Mouse (Mus musculus) hindbrain, embryonic 16.5 days (tissue): Measurements from ENCODE around the gene Lrrfip2. TPM values are rescaled to one million over a fixed set of nuclear protein-coding genes. Genes with fewer than 3 reads are reported as not detected.

Source experiments
- ATAC-seq: fragments of 200-750 bp; cut with Nextera tagmentation; 2 replicates; pipeline ENCODE4 v1.8.0; 2017; ENCODE audit warnings: moderate TSS enrichment, moderate library complexity
- H3K27ac ChIP-seq: fragments of 300-500 bp; sonication (generic); 2 replicates; pipeline ENCODE4 v1.5.1; 2014; ENCODE audit warnings: low read depth, mild to moderate bottlenecking, control low read depth, low read length, moderate library complexity
- H3K27me3 ChIP-seq: fragments of 300-500 bp; sonication (generic); replicated peaks from 2 replicates; pipeline ENCODE4 v1.6.1; 2014; ENCODE audit warnings: low read length; ENCODE audit not compliant: control insufficient read depth, insufficient read depth
- H3K36me3 ChIP-seq: fragments of 300-500 bp; sonication (generic); 2 replicates; pipeline ENCODE4 v1.6.1; 2014; ENCODE audit warnings: mild to moderate bottlenecking, low read length, moderate library complexity, mixed read lengths; ENCODE audit not compliant: control insufficient read depth, insufficient read depth
- H3K4me1 ChIP-seq: fragments of 300-500 bp; sonication (generic); 2 replicates; pipeline ENCODE4 v1.6.1; 2014; ENCODE audit warnings: low read depth, low read length; ENCODE audit not compliant: control insufficient read depth, insufficient read depth
- H3K4me2 ChIP-seq: fragments of 300-500 bp; sonication (generic); 2 replicates; pipeline ENCODE4 v1.6.1; 2014; ENCODE audit warnings: mild to moderate bottlenecking, low read length, control low read depth, moderate library complexity
- H3K4me3 ChIP-seq: fragments of 300-500 bp; sonication (generic); 2 replicates; pipeline ENCODE4 v1.5.1; 2014; ENCODE audit warnings: mild to moderate bottlenecking, low read length, control low read depth, moderate library complexity
- H3K9ac ChIP-seq: fragments of 300-500 bp; sonication (generic); 2 replicates; pipeline ENCODE4 v1.6.1; 2014; ENCODE audit warnings: low read depth, mild to moderate bottlenecking, control low read depth, low read length, moderate library complexity
- H3K9me3 ChIP-seq: fragments of 300-500 bp; sonication (generic); 2 replicates; pipeline ENCODE4 v1.6.1; 2014; ENCODE audit warnings: mild to moderate bottlenecking, low read length, moderate library complexity; ENCODE audit not compliant: control insufficient read depth
- WGBS: fragments of 180-500 bp; shearing (Covaris S2); extraction: QIAGEN DNeasy Blood & Tissue Kit; methylation state at CpG from one replicate; pipeline ENCODE4 v1.1.7; 2014; 5-methylcytosine and 5-hydroxymethylcytosine counted together
- polyA plus RNA-seq: library from polyadenylated mRNA; unstranded; fragments of >200 nt; fragmentation: Nextera tagmentation; extraction: Ambion mirVana; gene quantifications from 2 replicates; pipeline ENCODE4 v1.2.1, GENCODE M21; 2015

Gene Lrrfip2
- polyA plus RNA-seq, 1 experiment from 2014 or later = 47.1 TPM

DNA sequence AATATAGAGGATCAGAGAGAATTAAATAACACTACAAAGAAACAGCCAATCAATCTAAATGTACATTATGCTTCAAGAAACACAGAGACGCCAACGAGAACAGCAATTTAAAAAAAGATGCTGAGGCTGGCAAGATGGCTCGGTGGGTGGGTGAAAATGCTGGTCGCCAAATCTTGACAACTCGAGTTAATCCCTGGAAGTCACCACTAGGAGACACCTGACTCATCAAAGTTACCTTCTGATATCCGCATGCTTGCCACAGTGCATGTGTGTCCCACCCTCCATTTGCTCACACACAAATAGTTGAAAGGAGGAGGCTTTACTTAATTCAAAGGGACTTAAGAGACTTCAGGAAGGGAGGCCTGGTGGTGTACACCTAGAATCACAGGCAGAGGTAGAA is 128.2 kb downstream of the Lrrfip2 start:
- H3K9me3 ChIP-seq = no peaks in the 10 kb centered on the region
- no peak overlapping the region for H3K4me2 ChIP-seq
- H3K4me1 ChIP-seq = no peaks in the 10 kb centered on the region
- no peak overlapping the region for H3K4me3 ChIP-seq
- H3K27ac ChIP-seq = no peak overlapping the region
- no peak overlapping the region for H3K9ac ChIP-seq
- no peak for ATAC-seq
- peaks cover 21% of the 10 kb centered on the region for H3K36me3 ChIP-seq
- H3K27me3 ChIP-seq = no peaks in the 10 kb centered on the region
- WGBS = 70% methylated on average over 6 of the region's 6 CpGs

DNA sequence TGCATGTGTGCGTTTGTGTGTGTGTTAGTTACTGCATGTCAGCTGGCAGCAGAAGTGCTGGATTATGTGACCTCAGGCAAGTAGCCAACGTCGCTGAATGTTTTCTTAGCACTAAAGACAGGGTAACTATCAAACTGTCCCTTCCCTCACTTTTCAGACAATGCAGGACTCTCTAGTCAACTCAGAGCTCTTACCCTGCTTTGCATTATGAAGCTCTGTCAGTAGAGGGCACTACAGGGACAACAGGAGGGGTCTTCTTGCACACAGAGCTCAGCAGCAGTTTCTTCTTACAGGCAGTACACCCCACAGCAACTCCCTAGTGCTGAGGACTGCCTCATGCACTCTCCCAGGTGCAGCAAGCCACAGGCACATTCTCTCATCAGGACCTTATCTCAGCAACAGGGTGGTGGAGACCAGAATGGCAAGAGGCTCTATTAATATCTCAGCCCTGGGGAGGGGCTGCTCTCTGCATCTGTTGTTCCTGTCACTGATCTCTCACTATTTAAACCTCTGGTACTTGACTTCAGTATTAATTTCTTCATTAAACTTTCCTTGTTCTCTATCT is 130.4 kb downstream of the Lrrfip2 start:
- ATAC-seq = no peak
- Histone ChIP-seq H3K4me2 (no peak overlapping the region), H3K4me1 (no peaks in the 10 kb centered on the region), H3K27me3 (no peaks in the 10 kb centered on the region), H3K36me3 (peaks cover 16% of the 10 kb centered on the region), H3K9me3 (no peaks in the 10 kb centered on the region), H3K4me3 (no peak overlapping the region), H3K9ac (no peak overlapping the region), H3K27ac (no peak overlapping the region)
- WGBS = 84% methylated on average over 3 of the region's 3 CpGs

DNA sequence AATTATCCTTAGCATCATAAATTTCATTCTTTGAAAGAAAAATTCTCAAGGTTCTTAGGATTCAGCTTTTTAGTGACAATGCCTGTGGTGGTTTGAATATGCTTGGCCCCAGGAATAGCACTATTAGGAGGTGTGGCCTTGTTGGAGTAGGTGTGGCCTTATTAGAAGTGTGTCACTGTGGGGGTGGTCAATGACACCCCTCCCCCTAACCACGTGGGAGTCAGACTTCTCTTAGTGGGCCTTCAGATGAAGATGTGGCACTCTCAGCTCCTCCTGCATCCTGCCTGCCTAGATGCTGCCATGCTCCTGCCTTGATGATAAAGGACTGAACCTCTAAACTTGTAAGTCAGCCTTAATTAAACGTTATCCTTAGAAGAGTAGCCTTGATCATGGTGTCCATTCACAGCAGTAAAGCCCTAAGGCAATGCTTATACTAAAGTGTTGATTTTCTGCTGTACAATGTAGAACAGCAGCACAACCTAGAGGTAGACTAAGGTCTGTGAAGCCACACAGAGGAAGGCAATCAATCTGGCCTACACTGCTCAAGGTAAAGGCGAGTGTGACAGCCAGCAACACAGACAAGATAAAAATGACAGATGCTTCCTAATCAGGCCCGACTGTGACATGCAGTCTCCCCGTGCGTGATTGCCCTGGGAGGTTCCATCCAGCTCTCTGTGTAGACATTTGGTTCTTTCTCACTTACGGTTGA is 134.9 kb downstream of the Lrrfip2 start:
- Histone ChIP-seq H3K36me3 (peaks cover 28% of the 10 kb centered on the region), H3K9ac (no peak overlapping the region), H3K4me3 (no peak overlapping the region), H3K4me2 (no peak overlapping the region), H3K27me3 (no peaks in the 10 kb centered on the region), H3K4me1 (no peaks in the 10 kb centered on the region), H3K27ac (no peak overlapping the region), H3K9me3 (no peaks in the 10 kb centered on the region)
- ATAC-seq = no peak
- WGBS = 71% methylated on average over 7 of the region's 7 CpGs

DNA sequence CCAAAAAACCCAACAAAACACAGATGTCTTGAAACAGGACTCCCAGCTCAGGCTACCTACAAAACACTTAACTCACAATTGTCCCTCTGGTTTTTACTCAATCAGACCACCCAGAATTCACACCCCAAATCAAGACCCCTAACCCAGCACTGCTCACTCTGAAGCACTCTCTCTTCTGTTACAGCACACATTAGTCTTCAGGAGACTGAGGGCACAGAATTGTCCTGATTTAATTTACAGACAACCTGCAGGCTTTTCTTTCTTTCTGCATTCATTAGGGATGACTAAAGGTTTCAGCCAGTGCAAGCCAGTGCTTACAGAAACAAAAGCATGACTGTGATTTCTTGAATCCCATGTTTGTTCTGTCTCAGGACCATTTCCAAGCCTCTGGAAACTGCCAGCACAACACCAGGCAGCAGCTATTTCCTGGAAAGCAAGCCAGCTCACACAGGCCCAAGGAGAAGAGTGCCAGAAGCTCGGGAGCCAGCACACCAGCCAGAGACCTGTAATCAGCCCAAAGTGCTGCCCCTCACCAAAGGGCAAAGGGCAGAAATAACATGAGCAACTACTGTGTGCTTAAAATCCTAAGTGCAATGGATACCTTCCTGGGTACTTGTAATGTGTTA is 143.1 kb downstream of the Lrrfip2 start:
- peaks cover 21% of the 10 kb centered on the region for H3K36me3 ChIP-seq
- H3K9me3 ChIP-seq = no peaks in the 10 kb centered on the region
- no peak overlapping the region for H3K9ac ChIP-seq
- no peak overlapping the region for H3K4me2 ChIP-seq
- H3K27ac ChIP-seq = no peak overlapping the region
- H3K27me3 ChIP-seq = no peaks in the 10 kb centered on the region
- WGBS = 45% methylated on average over 1 of the region's 1 CpGs
- peak; percentile 90 for ATAC-seq
- no peaks in the 10 kb centered on the region for H3K4me1 ChIP-seq
- H3K4me3 ChIP-seq = no peak overlapping the region

DNA sequence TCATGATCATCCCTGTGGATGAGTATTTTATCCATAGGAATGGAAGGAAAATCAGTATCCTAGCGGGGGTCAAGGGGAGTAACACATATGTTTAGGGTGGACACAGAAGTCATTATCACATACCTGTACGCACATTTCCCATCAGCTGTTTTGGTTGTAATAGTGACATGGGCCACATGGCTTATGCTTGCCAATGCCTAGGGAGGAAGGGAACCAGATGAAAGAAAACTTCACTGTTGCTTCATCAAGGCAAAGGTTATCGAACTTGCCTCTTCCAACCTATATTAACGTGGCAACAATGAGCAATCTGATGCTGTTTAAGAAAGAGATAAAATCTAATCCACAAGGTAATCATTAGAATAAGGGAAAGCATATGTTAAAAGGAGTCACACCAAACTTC is 144.0 kb downstream of the Lrrfip2 start:
- no peak overlapping the region for H3K9ac ChIP-seq
- H3K27ac ChIP-seq = no peak overlapping the region
- WGBS = over 99% methylated on average over 4 of the region's 4 CpGs
- H3K9me3 ChIP-seq = no peaks in the 10 kb centered on the region
- H3K4me2 ChIP-seq = no peak overlapping the region
- no peak for ATAC-seq
- H3K4me1 ChIP-seq = no peaks in the 10 kb centered on the region
- H3K27me3 ChIP-seq = no peaks in the 10 kb centered on the region
- no peak overlapping the region for H3K4me3 ChIP-seq
- peaks cover 16% of the 10 kb centered on the region for H3K36me3 ChIP-seq

DNA sequence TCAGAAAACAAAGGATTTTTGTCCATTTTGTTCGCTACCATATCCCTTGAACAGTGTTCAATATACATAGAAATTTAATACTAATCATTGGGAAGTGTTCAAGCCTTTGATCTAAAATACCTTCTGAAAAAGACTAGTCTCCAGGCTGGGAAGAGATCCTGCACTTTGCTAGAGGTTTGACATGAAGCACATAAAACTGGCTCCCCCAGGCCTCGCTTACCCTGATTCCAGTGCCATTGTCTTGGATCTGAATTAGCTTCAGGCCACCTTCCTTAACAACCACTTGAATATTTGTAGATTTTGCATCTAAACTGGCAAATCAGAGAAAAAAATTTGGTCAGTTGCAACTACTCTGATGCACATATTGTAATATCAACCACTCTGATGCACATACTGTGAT is 150.6 kb downstream of the Lrrfip2 start:
- WGBS = 100% methylated on average over 2 of the region's 2 CpGs
- H3K4me2 ChIP-seq = no peak overlapping the region
- H3K4me3 ChIP-seq = no peak overlapping the region
- ATAC-seq = no peak
- H3K9ac ChIP-seq = no peak overlapping the region
- peaks cover 2% of the 10 kb centered on the region; the same call in 1 of the 2 replicates for H3K36me3 ChIP-seq
- peaks cover 11% of the 10 kb centered on the region for H3K4me1 ChIP-seq
- H3K27ac ChIP-seq = no peak overlapping the region
- H3K9me3 ChIP-seq = no peaks in the 10 kb centered on the region
- H3K27me3 ChIP-seq = no peaks in the 10 kb centered on the region

DNA sequence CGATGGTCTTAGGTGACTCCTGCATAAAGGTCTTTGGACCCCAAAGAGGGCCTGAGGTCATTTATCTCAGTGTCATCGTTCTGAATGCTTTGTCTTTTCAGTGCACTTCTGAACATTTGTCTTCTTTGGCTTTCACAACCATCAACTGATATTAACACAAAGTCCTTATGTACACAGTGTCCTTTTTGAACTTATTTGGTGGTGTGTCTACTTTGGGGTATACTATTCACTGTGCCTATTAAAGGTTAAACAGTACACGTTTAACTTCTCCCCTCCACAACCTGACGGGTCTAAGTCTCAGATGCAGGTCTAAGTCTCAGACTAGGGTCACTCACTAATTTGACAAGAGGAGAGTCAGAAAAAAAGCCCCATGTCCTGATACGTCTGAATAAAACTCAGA is 153.2 kb downstream of the Lrrfip2 start:
- peak overlapping the region; percentile 96 for H3K27ac ChIP-seq
- peaks cover 5% of the 10 kb centered on the region for H3K36me3 ChIP-seq
- ATAC-seq = no peak
- peak overlapping the region; percentile 65 for H3K4me2 ChIP-seq
- H3K4me3 ChIP-seq = peak overlapping the region; percentile 79
- H3K27me3 ChIP-seq = no peaks in the 10 kb centered on the region
- H3K9ac ChIP-seq = peak overlapping the region; percentile 74
- H3K4me1 ChIP-seq = peaks cover 34% of the 10 kb centered on the region
- no peaks in the 10 kb centered on the region for H3K9me3 ChIP-seq
- WGBS = 8% methylated on average over 5 of the region's 5 CpGs

DNA sequence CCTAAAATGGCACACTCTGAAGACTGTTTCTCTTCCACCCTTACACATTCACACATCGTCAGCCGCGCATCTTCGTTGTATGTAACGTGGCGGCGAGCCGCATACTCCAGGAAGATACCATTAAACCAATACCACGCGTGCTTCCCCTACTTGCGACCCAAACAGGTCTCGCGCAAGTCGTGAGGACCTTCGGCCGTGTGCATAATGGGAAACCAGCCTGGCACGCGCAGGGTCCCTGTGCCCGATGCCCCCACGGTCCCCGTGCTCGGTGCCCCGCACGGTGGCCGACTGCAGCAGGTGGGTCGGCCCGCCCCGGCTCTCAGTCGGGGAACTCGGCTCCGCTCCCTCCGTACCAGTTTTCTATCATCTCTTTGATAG is 153.7 kb downstream of the Lrrfip2 start:
- peak; percentile 82 for ATAC-seq
- Histone ChIP-seq H3K4me3 (peak overlapping the region; percentile 79), H3K9me3 (no peaks in the 10 kb centered on the region), H3K4me2 (peak overlapping the region; percentile 65), H3K27ac (peak overlapping the region; percentile 96), H3K9ac (peak overlapping the region; percentile 74), H3K4me1 (peaks cover 39% of the 10 kb centered on the region), H3K27me3 (no peaks in the 10 kb centered on the region), H3K36me3 (peaks cover 5% of the 10 kb centered on the region)
- WGBS = under 1% methylated on average over 32 of the region's 32 CpGs

DNA sequence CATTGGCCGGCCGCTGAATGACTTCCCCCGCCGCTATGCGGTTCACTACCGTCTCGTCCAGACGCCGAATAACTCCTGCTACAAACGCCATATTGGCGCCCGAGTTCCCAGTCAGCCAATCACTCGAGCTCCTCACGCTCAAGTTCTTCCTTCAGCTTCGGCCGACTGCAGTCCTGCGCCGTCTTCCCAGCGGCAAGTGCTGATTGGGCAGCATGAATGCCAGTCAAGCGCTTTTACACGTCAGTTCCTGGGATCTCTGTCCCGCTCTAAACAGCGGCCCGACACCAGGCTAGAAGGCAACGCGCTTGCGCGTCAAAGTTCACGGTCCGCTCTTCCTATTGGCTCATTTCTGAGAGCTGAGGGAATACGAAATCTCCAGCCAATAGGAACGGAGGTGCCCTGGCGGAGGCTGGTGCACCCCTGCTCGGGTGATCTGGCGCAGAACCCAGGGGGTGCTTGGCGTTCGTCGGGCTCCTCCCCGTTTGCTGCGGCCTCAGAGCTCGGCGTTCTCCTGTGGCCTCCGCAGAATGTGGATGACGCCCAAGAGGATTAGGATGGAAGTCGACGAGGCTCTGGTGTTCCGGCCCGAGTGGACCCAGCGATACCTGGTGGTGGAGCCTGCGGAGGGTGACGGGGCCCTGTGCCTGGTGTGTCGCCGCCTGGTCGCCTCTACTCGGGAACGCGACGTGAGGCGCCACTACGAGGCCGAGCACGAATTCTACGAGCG is 154.2 kb downstream of the Lrrfip2 start, which contains the start of the genes Mlh1 and Epm2aip1:
TSS of gene Mlh1 (minus strand) at position 358 of the 727 bp plus-strand sequence.
TSS of gene Epm2aip1 (plus strand) at position 496 of the 727 bp plus-strand sequence.
- ATAC-seq = peak; percentile 100
- under 1% methylated on average over 64 of the region's 64 CpGs for WGBS

More for the DNA sequence above, 154.2 kb downstream of the Lrrfip2 start, which contains the start of the genes Mlh1 and Epm2aip1:
- Histone ChIP-seq H3K36me3 (peaks cover 5% of the 10 kb centered on the region), H3K4me1 (peaks cover 44% of the 10 kb centered on the region), H3K9me3 (no peaks in the 10 kb centered on the region), H3K9ac (peak within 1 kb of the TSS; percentile 94), H3K27ac (peak within 1 kb of the TSS; percentile 97), H3K4me3 (peak within 1 kb of the TSS; percentile 87), H3K27me3 (no peaks in the 10 kb centered on the region), H3K4me2 (peak within 1 kb of the TSS; percentile 79)
